ENCODE assay signal across 23 mouse cellular contexts in the genomic region with DNA sequence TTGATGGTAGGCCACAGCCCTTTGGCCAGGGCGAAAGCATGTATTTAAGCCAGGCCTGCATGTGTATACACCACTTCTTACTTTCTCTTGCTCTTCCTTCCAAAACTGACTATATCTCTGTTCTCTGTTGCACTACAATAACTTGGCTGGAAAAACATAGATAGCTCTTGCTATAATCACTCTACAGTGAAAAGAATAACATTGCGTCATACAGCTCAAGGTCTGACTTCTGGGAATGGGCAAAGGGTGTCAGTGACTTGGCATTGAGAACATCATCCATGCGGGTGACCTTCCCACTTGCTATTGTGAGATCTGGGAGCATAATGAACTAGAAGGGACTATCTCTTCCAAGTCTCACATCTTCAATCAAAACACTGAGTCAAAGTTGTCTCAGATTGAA.
DNase-seq lines count a peak whose midpoint lies in the region; ATAC-seq and TF ChIP-seq lines count a peak whose summit lies in the region.
"Had no signal": no experiment of that assay in that cellular context is flagged by ENCODE, and none has a peak within 500 bp of the region (broad histone marks: within the 10 kb centered on the region; RNA-seq: fewer than 3 reads in every experiment).

No protein-coding gene starts in this region.

- no peak for DNase-seq in heart, postnatal 25 days (ENCODE audit: low spot score)
- no peak for DNase-seq in liver, postnatal 0 days
- DNase-seq in Patski (ENCODE audit: low read depth, low spot score) = peak; percentile 64
- DNase-seq in adrenal gland, adult 8-10 months = peak; percentile 51
- DNase-seq in kidney, adult 8-10 months = no peak
- DNase-seq: cerebellum, adult 2 months; cerebellum, postnatal 25 days; gastrocnemius, postnatal 25 days; heart, adult 2 months; liver; lung, adult 2 months; retina, postnatal 1 day; right cerebral cortex, postnatal 25 days had no signal

- H3K9me3 ChIP-seq in heart, embryonic 14.5 days (ENCODE audit: control insufficient read depth, low read length) = no peaks in the 10 kb centered on the region
- no peaks in the 10 kb centered on the region for H3K9me3 ChIP-seq in liver, postnatal 0 days (ENCODE audit: low read length)
- H3K9me3 ChIP-seq in liver, embryonic 12.5 days (replicated peaks) = no peaks in the 10 kb centered on the region
- H3K9me3 ChIP-seq: embryonic facial prominence, embryonic 12.5 days; forebrain, embryonic 12.5 days; hindbrain, embryonic 12.5 days; limb, embryonic 10.5 days; midbrain, embryonic 12.5 days had no signal

- no peak for TF ChIP-seq EP300 in liver, postnatal 0 days (IDR thresholded peaks at IDR 0.05; ENCODE audit: low read depth)

- no peak overlapping the region; a peak in 1 of 4 replicates for H3K27ac ChIP-seq in heart, embryonic 14.5 days (replicated peaks in 1 of 2; ENCODE audit: control insufficient read depth in 1 of 2, insufficient read depth in 1 of 2, low read depth in 2 of 2, low read length in 2 of 2)
- no peak overlapping the region for H3K27ac ChIP-seq in liver, postnatal 0 days (ENCODE audit: low read depth)
- H3K27ac ChIP-seq in liver, embryonic 12.5 days = no peak overlapping the region
- H3K27ac ChIP-seq: embryonic facial prominence, embryonic 12.5 days; forebrain, embryonic 12.5 days; heart, adult 2 months; hindbrain, embryonic 12.5 days; kidney, postnatal 0 days; limb, embryonic 10.5 days; midbrain, embryonic 12.5 days had no signal

- H3K4me3 ChIP-seq in heart, embryonic 14.5 days (ENCODE audit: control insufficient read depth in 1 of 2, insufficient read depth in 1 of 2, low read depth in 1 of 2, low read length in 2 of 2) = no peak overlapping the region
- no peak overlapping the region for H3K4me3 ChIP-seq in liver, postnatal 0 days (ENCODE audit: low read depth, low read length)
- no peak overlapping the region for H3K4me3 ChIP-seq in liver, embryonic 12.5 days
- H3K4me3 ChIP-seq: embryonic facial prominence, embryonic 12.5 days; forebrain, embryonic 12.5 days; heart, adult 2 months; hindbrain, embryonic 12.5 days; limb, embryonic 10.5 days; midbrain, embryonic 12.5 days had no signal

- intact Hi-C loops in heart, postnatal 25 days (cut with DNase I) = no loop called here

- no peaks in the 10 kb centered on the region for H3K36me3 ChIP-seq in heart, embryonic 14.5 days (ENCODE audit: control insufficient read depth, insufficient read depth, low read length)
- no peaks in the 10 kb centered on the region for H3K36me3 ChIP-seq in liver, postnatal 0 days (replicated peaks; ENCODE audit: insufficient read depth, low read length)
- no peaks in the 10 kb centered on the region for H3K36me3 ChIP-seq in liver, embryonic 12.5 days
- H3K36me3 ChIP-seq: embryonic facial prominence, embryonic 12.5 days; forebrain, embryonic 12.5 days; hindbrain, embryonic 12.5 days; limb, embryonic 10.5 days; midbrain, embryonic 12.5 days had no signal

- 64% methylated on average over 3 of the region's 3 CpGs for whole genome bisulfite sequencing in heart, embryonic 14.5 days
- WGBS in liver, postnatal 0 days (ENCODE audit: insufficient replicate concordance) = 68% methylated on average over 3 of the region's 3 CpGs
- WGBS in liver, embryonic 12.5 days (ENCODE audit: insufficient replicate concordance) = 75% methylated on average over 3 of the region's 3 CpGs

- in situ Hi-C loops in Patski (cut with MboI; ENCODE audit: low pct_unique_long_range_greater_than_20kb) = no loop called here

- peak; percentile 54; the same call in 1 of the 2 replicates for ATAC-seq in heart, embryonic 14.5 days (ENCODE audit: insufficient number of reproducible peaks, insufficient read depth, low FRiP score, low read depth)
- ATAC-seq in liver, postnatal 0 days = peak; percentile 40; the same call in 1 of the 2 replicates
- no peak for ATAC-seq in liver, embryonic 12.5 days
- ATAC-seq in Patski = peak; percentile 81
- ATAC-seq: activated CD4-positive, CD25-positive, alpha-beta regulatory T cell, adult 4 months; intestine, postnatal 0 days had no signal

- POLR2A ChIA-PET in Patski (lab: Charles Lee) = no interaction called here

- no peak for TF ChIP-seq CTCF in liver, postnatal 0 days (IDR thresholded peaks at IDR 0.05; ENCODE audit: low read depth)
- no peak for TF ChIP-seq CTCF in Patski (IDR thresholded peaks at IDR 0.05)

- H3K27me3 ChIP-seq in heart, embryonic 14.5 days (ENCODE audit: control insufficient read depth, insufficient read depth, low read length) = no peaks in the 10 kb centered on the region
- no peaks in the 10 kb centered on the region for H3K27me3 ChIP-seq in liver, postnatal 0 days (ENCODE audit: insufficient read depth, low read length)
- no peaks in the 10 kb centered on the region for H3K27me3 ChIP-seq in liver, embryonic 12.5 days (replicated peaks)
- no peaks in the 10 kb centered on the region for H3K27me3 ChIP-seq in Patski
- H3K27me3 ChIP-seq: embryonic facial prominence, embryonic 12.5 days; forebrain, embryonic 12.5 days; hindbrain, embryonic 12.5 days; midbrain, embryonic 12.5 days had no signal

- no peaks in the 10 kb centered on the region for H3K4me1 ChIP-seq in heart, embryonic 14.5 days (ENCODE audit: control insufficient read depth in 2 of 2, insufficient read depth in 2 of 2, low read length in 2 of 2)
- no peaks in the 10 kb centered on the region for H3K4me1 ChIP-seq in liver, postnatal 0 days (ENCODE audit: insufficient read depth)
- H3K4me1 ChIP-seq in liver, embryonic 12.5 days = no peaks in the 10 kb centered on the region
- H3K4me1 ChIP-seq: embryonic facial prominence, embryonic 12.5 days; forebrain, embryonic 12.5 days; hindbrain, embryonic 12.5 days; limb, embryonic 10.5 days; midbrain, embryonic 12.5 days had no signal

- H3K9ac ChIP-seq in heart, embryonic 14.5 days (ENCODE audit: low read length) = no peak overlapping the region
- H3K9ac ChIP-seq in liver, postnatal 0 days (replicated peaks) = no peak overlapping the region
- H3K9ac ChIP-seq in liver, embryonic 12.5 days = no peak overlapping the region
- H3K9ac ChIP-seq: embryonic facial prominence, embryonic 12.5 days; forebrain, embryonic 12.5 days; hindbrain, embryonic 12.5 days; midbrain, embryonic 12.5 days had no signal

- H3K4me2 ChIP-seq in heart, embryonic 14.5 days (ENCODE audit: low read length) = no peak overlapping the region
- no peak overlapping the region for H3K4me2 ChIP-seq in liver, postnatal 0 days (ENCODE audit: low read depth, low read length)
- H3K4me2 ChIP-seq in liver, embryonic 12.5 days = no peak overlapping the region
- H3K4me2 ChIP-seq: embryonic facial prominence, embryonic 12.5 days; forebrain, embryonic 12.5 days; hindbrain, embryonic 12.5 days; midbrain, embryonic 12.5 days had no signal

- CTCF ChIA-PET in Patski (lab: Charles Lee) = no interaction called here

Comparison
In these comparisons a context has a peak if more than half of its experiments do, and no peak if none do; other contexts are left out.
1. DNase-seq: peak in Patski (single experiment) and adrenal gland, adult 8-10 months (single experiment); none in heart, postnatal 25 days (single experiment), liver, postnatal 0 days (single experiment) and kidney, adult 8-10 months (0 of 2).